Mouse (Mus musculus) G1E (cell line): ENCODE results near the gene Mybpc1. TPM values are rescaled to one million over a fixed set of nuclear protein-coding genes. Genes with fewer than 3 reads are reported as not detected.
"Not testable (repeated sequence)": the region's sequence is repeated elsewhere in the genome, so short reads cannot be mapped to it uniquely, and the experiment has no call there.

Experiments used
- ATAC-seq: 2 replicates; pipeline ENCODE4 v1.8.0; 2016; ENCODE audit warnings: mild to moderate bottlenecking; ENCODE audit not compliant: insufficient number of reproducible peaks, poor library complexity, low FRiP score, severe bottlenecking; ENCODE audit errors: extremely low read depth
- DNase-seq: peaks from one replicate; pipeline ENCODE4 v3.0.0; 2012; ENCODE audit warnings: low spot score
- H3K27me3 ChIP-seq: 2 replicates; pipeline ENCODE4 v1.6.1; 2012; ENCODE audit warnings: mild to moderate bottlenecking, low read length, inconsistent platforms; ENCODE audit not compliant: insufficient read depth
- H3K36me3 ChIP-seq: replicated peaks from 2 replicates; pipeline ENCODE3; 2012; ENCODE audit warnings: mild to moderate bottlenecking, inconsistent platforms
- H3K4me1 ChIP-seq: 2 replicates; pipeline ENCODE4 v1.6.1; 2012; ENCODE audit warnings: low read depth, low read length, inconsistent platforms, mixed read lengths; ENCODE audit not compliant: insufficient read depth
- H3K4me3 ChIP-seq: 2 replicates; pipeline ENCODE4 v1.5.1; 2012; ENCODE audit warnings: low read depth, mild to moderate bottlenecking, inconsistent platforms, low read length, moderate library complexity, mixed read lengths
- H3K9me3 ChIP-seq: replicated peaks from 2 replicates; pipeline ENCODE4 v1.6.1; 2012; ENCODE audit warnings: inconsistent platforms
- CTCF ChIP-seq: IDR thresholded peaks from 2 replicates; pipeline ENCODE4 v1.5.1; 2012; ENCODE audit warnings: low read depth, low read length, inconsistent platforms, mixed read lengths
- GATA1 ChIP-seq: IDR thresholded peaks from 2 replicates; pipeline ENCODE4 v1.6.1; 2012; ENCODE audit warnings: borderline replicate concordance, low read length, inconsistent platforms, mixed read lengths
- GATA2 ChIP-seq: IDR thresholded peaks from 2 replicates; pipeline ENCODE4 v1.6.1; 2012; ENCODE audit warnings: low read depth, low read length, inconsistent platforms, borderline replicate concordance
- POLR2AphosphoS5 ChIP-seq: IDR thresholded peaks from 2 replicates; pipeline ENCODE4 v1.6.1; 2012; ENCODE audit warnings: low read depth, low read length, inconsistent platforms; ENCODE audit not compliant: insufficient replicate concordance
- TAL1 ChIP-seq: conservative IDR thresholded peaks from 2 replicates; pipeline ENCODE4 v1.6.1; 2012; ENCODE audit warnings: low read depth, low read length, inconsistent platforms, mixed read lengths
- polyA plus RNA-seq: library from polyadenylated mRNA; stranded (reverse); fragments of >175 nt; gene quantifications from 2 replicates; pipeline ENCODE4 v1.2.3, GENCODE M21; 2012
- total RNA-seq, 2 experiments: library from RNA; stranded (forward) in 1 of 2; stranded (reverse) in 1 of 2; fragments of 200-1000 nt in 1 of 2; fragments of >200 nt in 1 of 2; fragmentation: Nextera tagmentation in 1 of 2; gene quantifications; 2 replicates each; pipeline ENCODE4 v1.2.3; 2014 to 2017

The Mybpc1 gene
- total and polyA plus RNA-seq, 3 experiments = not detected

DNA sequence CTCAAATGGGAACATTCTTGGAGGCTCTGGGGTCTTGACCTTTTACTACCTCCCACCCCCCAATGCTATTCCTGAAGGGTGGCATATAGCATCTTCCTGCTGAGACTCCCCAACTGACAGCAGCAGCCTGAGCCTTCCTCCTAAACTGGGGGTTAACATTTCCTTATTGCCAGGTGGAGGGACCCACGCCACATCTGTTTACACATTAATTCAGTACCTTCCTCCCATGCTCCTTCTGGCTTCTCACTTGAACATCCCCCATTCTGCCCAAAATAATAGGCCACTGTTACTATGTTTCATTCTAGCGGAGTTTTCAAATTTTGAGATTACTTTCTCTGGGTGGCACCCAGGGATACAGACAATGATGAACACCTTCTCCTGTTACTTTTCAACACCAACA, 80.9 kb downstream of the Mybpc1 start:
- DNase-seq (no peak), ATAC-seq (no peak)
- no peak overlapping the region for H3K4me3 ChIP-seq
- no peaks in the 10 kb centered on the region; the same call in 1 of the 2 replicates for H3K27me3 ChIP-seq
- H3K9me3 ChIP-seq = no peaks in the 10 kb centered on the region
- TF ChIP-seq GATA1 (no peak), POLR2AphosphoS5 (no peak), TAL1 (no peak), CTCF (no peak), GATA2 (no peak)
- no peaks in the 10 kb centered on the region for H3K36me3 ChIP-seq
- H3K4me1 ChIP-seq = no peaks in the 10 kb centered on the region

DNA sequence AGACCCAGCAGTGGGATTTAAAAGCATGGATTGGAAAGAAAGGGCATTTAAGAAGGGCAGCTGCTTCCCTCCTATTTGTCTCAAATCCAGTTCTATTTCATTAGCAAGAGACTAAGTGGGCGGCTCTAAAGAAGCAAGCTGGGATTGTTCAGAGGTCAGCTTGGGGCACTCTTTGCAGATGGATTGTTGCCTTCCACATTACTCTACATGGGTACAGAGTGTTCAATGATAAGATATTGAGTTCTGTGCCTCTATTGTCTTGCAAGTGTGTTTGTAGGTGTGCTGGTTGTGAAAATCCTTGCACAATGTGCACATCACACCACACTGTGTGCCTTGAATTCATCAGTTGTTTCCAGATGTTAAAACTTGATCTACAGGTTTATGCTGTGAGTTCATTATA, 81.7 kb downstream of the Mybpc1 start:
- TF ChIP-seq POLR2AphosphoS5 (no peak), GATA2 (no peak), CTCF (no peak), GATA1 (no peak), TAL1 (no peak)
- H3K27me3 ChIP-seq = no peaks in the 10 kb centered on the region; the same call in 1 of the 2 replicates
- H3K9me3 ChIP-seq = no peaks in the 10 kb centered on the region
- no peaks in the 10 kb centered on the region for H3K4me1 ChIP-seq
- ATAC-seq (no peak), DNase-seq (no peak)
- no peak overlapping the region for H3K4me3 ChIP-seq
- H3K36me3 ChIP-seq = no peaks in the 10 kb centered on the region

DNA sequence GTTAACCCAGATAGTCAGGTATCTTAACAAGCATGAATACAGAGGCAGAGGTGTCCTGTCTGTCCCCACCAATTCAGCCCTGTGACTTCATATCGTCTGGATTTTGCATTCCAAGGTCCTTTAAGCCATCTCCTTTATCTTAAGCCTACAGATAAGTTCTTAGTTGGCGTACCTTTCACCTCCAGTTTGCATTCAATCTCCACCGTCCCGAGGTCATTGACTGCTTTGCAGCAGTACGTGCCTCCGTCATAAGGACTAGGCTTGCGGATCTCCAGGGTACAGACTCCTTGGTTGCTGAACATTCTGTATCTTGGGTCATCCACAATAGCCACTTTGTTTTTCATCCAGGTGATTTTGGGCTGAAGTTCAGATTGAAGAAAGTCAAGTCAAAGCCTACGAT, 82.2 kb downstream of the Mybpc1 start:
- H3K9me3 ChIP-seq = no peaks in the 10 kb centered on the region
- ATAC-seq (no peak), DNase-seq (no peak)
- TF ChIP-seq GATA1 (no peak), POLR2AphosphoS5 (no peak), TAL1 (no peak), CTCF (no peak), GATA2 (no peak)
- H3K36me3 ChIP-seq = no peaks in the 10 kb centered on the region
- no peaks in the 10 kb centered on the region; the same call in 1 of the 2 replicates for H3K27me3 ChIP-seq
- H3K4me3 ChIP-seq = no peak overlapping the region
- H3K4me1 ChIP-seq = no peaks in the 10 kb centered on the region

DNA sequence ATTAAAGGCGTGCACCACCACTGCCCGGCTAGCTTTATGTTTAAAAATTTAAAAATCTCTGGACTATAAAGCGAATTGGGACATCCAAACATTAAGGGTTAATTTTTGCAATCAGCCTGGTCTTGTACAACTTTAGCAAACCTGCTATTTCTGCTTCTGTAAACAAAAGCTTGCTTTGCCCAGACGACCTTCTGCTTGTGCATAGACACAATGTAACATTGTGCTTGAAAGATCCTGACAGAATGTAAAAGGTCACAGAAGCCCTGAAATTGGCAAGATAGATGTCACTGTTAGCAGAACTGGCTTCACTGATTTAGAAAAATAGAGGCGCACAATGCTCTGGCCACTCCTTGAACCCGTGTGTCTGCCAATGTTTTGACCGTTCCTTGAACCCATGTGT, 89.9 kb downstream of the Mybpc1 start:
- not testable (repeated sequence) for H3K36me3 ChIP-seq, H3K4me3 ChIP-seq, H3K27me3 ChIP-seq, DNase-seq, ATAC-seq, H3K9me3 ChIP-seq
- peaks cover 14% of the 10 kb centered on the region for H3K4me1 ChIP-seq

DNA sequence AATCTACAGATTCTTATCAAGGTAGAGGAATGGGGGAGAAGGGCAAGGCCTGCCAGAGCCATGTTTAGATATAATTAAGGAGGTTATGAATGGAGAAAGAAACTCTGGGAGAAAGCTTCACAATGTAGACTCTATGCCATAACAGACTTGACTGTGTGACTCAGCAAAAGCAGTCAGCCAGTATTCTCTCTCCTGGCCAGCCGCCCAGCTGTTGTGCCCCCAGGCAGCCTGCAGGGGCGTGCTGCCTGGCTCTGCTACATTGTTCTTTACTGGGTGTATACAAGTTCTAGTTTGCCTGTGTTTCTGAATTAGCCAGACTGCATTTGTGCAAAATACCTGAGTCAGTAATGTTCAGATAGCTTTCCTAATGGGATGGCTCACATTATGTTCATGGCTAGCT, 90.5 kb downstream of the Mybpc1 start:
- TF ChIP-seq POLR2AphosphoS5 = no peak
- peak; percentile 62 for TF ChIP-seq CTCF
- Histone ChIP-seq H3K4me1 (peaks cover 14% of the 10 kb centered on the region), H3K4me3 (no peak overlapping the region), H3K9me3 (no peaks in the 10 kb centered on the region), H3K27me3 (peaks cover 7% of the 10 kb centered on the region), H3K36me3 (no peaks in the 10 kb centered on the region)
- DNase-seq (peak; percentile 26), ATAC-seq (peak; percentile 91)

DNA sequence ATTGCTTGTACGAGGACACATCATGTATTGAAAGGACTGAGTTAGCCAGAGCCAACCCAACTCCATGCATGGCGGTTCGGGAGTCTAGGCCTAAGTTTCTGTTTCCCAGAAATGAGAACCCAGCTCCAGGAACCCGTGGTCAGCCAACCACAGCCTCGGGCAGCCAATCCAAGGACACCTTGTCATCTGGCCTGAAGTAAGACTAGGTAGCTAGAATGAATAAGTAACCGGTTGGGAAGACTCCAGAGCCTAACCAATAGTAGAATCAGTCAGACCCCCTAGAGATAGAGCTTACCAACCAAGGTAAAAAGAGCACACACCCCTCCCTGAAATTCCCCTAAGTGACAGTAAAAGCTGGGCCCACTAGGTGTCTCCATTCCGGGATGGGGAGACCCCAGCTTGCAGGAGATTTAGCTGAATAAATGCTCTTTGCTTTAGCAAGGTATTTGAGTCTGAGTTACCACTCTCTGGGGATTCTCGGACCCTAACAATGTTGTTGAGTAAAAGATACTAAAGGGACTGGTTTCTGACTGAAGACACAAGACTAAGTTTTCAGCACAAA, 91.3 kb downstream of the Mybpc1 start:
- H3K4me1 ChIP-seq = peaks cover 14% of the 10 kb centered on the region
- no peak for DNase-seq
- H3K36me3 ChIP-seq = no peaks in the 10 kb centered on the region
- H3K27me3 ChIP-seq = peaks cover 7% of the 10 kb centered on the region; the same call in 1 of the 2 replicates
- TF ChIP-seq TAL1 (no peak), GATA2 (no peak), CTCF (no peak), POLR2AphosphoS5 (no peak), GATA1 (no peak)
- H3K4me3 ChIP-seq = no peak overlapping the region
- no peak for ATAC-seq
- H3K9me3 ChIP-seq = no peaks in the 10 kb centered on the region

DNA sequence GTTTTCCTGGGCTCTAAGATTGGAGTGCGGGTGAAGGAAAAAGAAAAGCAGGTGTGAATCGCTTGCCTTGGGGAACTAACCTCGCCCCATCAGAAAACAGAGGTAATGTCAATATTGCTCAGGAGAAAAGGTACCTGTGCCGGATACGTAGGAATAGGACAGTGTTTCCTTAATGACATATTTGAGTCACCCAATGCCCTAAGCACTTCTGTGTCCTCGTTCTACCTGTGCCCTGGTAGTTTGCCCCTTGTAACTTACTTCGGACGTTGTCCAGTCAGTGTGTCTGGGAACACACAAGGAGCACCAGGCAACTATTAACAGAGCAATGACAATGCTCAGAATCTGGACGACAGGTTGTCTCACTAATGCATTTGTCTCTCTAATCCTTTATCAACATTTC, 93.6 kb downstream of the Mybpc1 start:
- no peak for TF ChIP-seq CTCF
- no peak for TF ChIP-seq GATA1
- no peak for TF ChIP-seq POLR2AphosphoS5
- no peak for TF ChIP-seq TAL1
- TF ChIP-seq GATA2 = no peak
- Histone ChIP-seq H3K9me3 (no peaks in the 10 kb centered on the region), H3K4me1 (peaks cover 14% of the 10 kb centered on the region), H3K27me3 (peaks cover 16% of the 10 kb centered on the region), H3K36me3 (no peaks in the 10 kb centered on the region), H3K4me3 (no peak overlapping the region)
- ATAC-seq = no peak
- DNase-seq = no peak
